Mouse (Mus musculus): ENCODE results near the gene Olfr437. TPM values are rescaled to one million over a fixed set of nuclear protein-coding genes. Genes with fewer than 3 reads are reported as not detected.

Olfr437 gene
- total and polyA plus RNA-seq, 2 experiments from 2014 or later, result not detected

Other genes starting within 250 kb of the Olfr437 start
- gene Olfr446, start 241.9 kb upstream of the Olfr437 start, total RNA-seq (2014; rRNA removed), result not detected in 2 replicates
- gene Olfr446, start 241.9 kb upstream of the Olfr437 start, polyA plus RNA-seq (2015; fragmentation: Nextera tagmentation; extraction: Ambion mirVana), result not detected in 2 replicates
- gene Olfr444, start 214.2 kb upstream of the Olfr437 start, total RNA-seq (2014; rRNA removed), result not detected in 2 replicates
- gene Olfr444, start 214.2 kb upstream of the Olfr437 start, polyA plus RNA-seq (2015; fragmentation: Nextera tagmentation; extraction: Ambion mirVana), result not detected in 2 replicates
- gene Olfr441, start 56.9 kb upstream of the Olfr437 start, total RNA-seq (2014; rRNA removed), result 0.85 TPM in 1 of 2 replicates, not detected in the other
- not detected in 2 replicates for gene Olfr441, start 56.9 kb upstream of the Olfr437 start, polyA plus RNA-seq (2015; fragmentation: Nextera tagmentation; extraction: Ambion mirVana)
- gene Olfr237-ps1, start 16.7 kb upstream of the Olfr437 start, total RNA-seq (2014; rRNA removed), result not detected in 2 replicates
- gene Olfr237-ps1, start 16.7 kb upstream of the Olfr437 start, polyA plus RNA-seq (2015; fragmentation: Nextera tagmentation; extraction: Ambion mirVana), result 0.04 and 0.15 TPM in 2 replicates
- gene Olfr13, start 8.9 kb downstream of the Olfr437 start, total RNA-seq (2014; rRNA removed), result not detected in 2 replicates
- gene Olfr13, start 8.9 kb downstream of the Olfr437 start, polyA plus RNA-seq (2015; fragmentation: Nextera tagmentation; extraction: Ambion mirVana), result 0.05 and 0.10 TPM in 2 replicates
- not detected in 2 replicates for gene Olfr435, start 33.9 kb downstream of the Olfr437 start, total RNA-seq (2014; rRNA removed)
- not detected in 2 replicates for gene Olfr435, start 33.9 kb downstream of the Olfr437 start, polyA plus RNA-seq (2015; fragmentation: Nextera tagmentation; extraction: Ambion mirVana)
- not detected in 2 replicates for gene Olfr434, start 49.7 kb downstream of the Olfr437 start, total RNA-seq (2014; rRNA removed)
- gene Olfr434, start 49.7 kb downstream of the Olfr437 start, polyA plus RNA-seq (2015; fragmentation: Nextera tagmentation; extraction: Ambion mirVana), result not detected in 2 replicates
- not detected in 2 replicates for gene Olfr47, start 68.2 kb downstream of the Olfr437 start, total RNA-seq (2014; rRNA removed)
- not detected in 2 replicates for gene Olfr47, start 68.2 kb downstream of the Olfr437 start, polyA plus RNA-seq (2015; fragmentation: Nextera tagmentation; extraction: Ambion mirVana)
- gene Arhgef5, start 102.3 kb downstream of the Olfr437 start, total RNA-seq (2014; rRNA removed), result 4.1 and 8.2 TPM in 2 replicates
- 1.9 TPM in 2 replicates for gene Arhgef5, start 102.3 kb downstream of the Olfr437 start, polyA plus RNA-seq (2015; fragmentation: Nextera tagmentation; extraction: Ambion mirVana)
- not detected in 2 replicates for gene Nobox, start 146.3 kb downstream of the Olfr437 start, total RNA-seq (2014; rRNA removed)
- gene Nobox, start 146.3 kb downstream of the Olfr437 start, polyA plus RNA-seq (2015; fragmentation: Nextera tagmentation; extraction: Ambion mirVana), result not detected in 2 replicates